Mouse (Mus musculus) neural tube, embryonic 11.5 days (tissue): ENCODE results near the gene Cmtm5. TPM values are rescaled to one million over a fixed set of nuclear protein-coding genes. Genes with fewer than 3 reads are reported as not detected.
A peak's percentile ranks its signal among the peaks of the same experiment; 100 is the strongest.
"Not testable (repeated sequence)": the region's sequence is repeated elsewhere in the genome, so short reads cannot be mapped to it uniquely, and the experiment has no call there.

Experiments used
- ATAC-seq: fragments of 200-750 bp; cut with Nextera tagmentation; 2 replicates; pipeline ENCODE4 v1.8.0; 2017; ENCODE audit warnings: moderate number of reproducible peaks, mild to moderate bottlenecking, moderate TSS enrichment, moderate library complexity; ENCODE audit not compliant: insufficient read depth, low FRiP score, low TSS enrichment
- DNase-seq: peaks from one replicate; pipeline ENCODE4 v3.0.0-alpha.2; 2015; ENCODE audit warnings: low spot score
- H3K27ac ChIP-seq: fragments of 300-500 bp; sonication (generic); 2 replicates; pipeline ENCODE4 v1.5.1; 2014; ENCODE audit warnings: low read depth, mild to moderate bottlenecking, low read length
- H3K27me3 ChIP-seq: fragments of 300-500 bp; sonication (generic); 2 replicates; pipeline ENCODE4 v1.6.1; 2014; ENCODE audit warnings: mild to moderate bottlenecking, low read length, mixed read lengths; ENCODE audit not compliant: control insufficient read depth, insufficient read depth
- H3K36me3 ChIP-seq: fragments of 300-500 bp; sonication (generic); 2 replicates; pipeline ENCODE4 v1.6.1; 2014; ENCODE audit warnings: mild to moderate bottlenecking, low read length, moderate library complexity, mixed read lengths; ENCODE audit not compliant: control insufficient read depth, insufficient read depth
- H3K4me1 ChIP-seq: fragments of 300-500 bp; sonication (generic); 2 replicates; pipeline ENCODE4 v1.6.1; 2014; ENCODE audit warnings: low read length, mixed read lengths; ENCODE audit not compliant: control insufficient read depth, insufficient read depth
- H3K4me2 ChIP-seq: fragments of 300-500 bp; sonication (generic); 2 replicates; pipeline ENCODE4 v1.6.1; 2014; ENCODE audit warnings: low read depth, mild to moderate bottlenecking, moderate library complexity
- H3K4me3 ChIP-seq: fragments of 300-500 bp; sonication (generic); 2 replicates; pipeline ENCODE4 v1.5.1; 2014; ENCODE audit warnings: low read depth, low read length
- H3K9ac ChIP-seq: fragments of 300-500 bp; sonication (generic); 2 replicates; pipeline ENCODE4 v1.6.1; 2014; ENCODE audit warnings: mild to moderate bottlenecking, low read length
- H3K9me3 ChIP-seq: fragments of 300-500 bp; sonication (generic); 2 replicates; pipeline ENCODE4 v1.6.1; 2016; ENCODE audit warnings: low read length; ENCODE audit not compliant: control insufficient read depth
- WGBS: fragments of 180-500 bp; shearing (Covaris S2); extraction: QIAGEN DNeasy Blood & Tissue Kit; methylation state at CpG from one replicate; pipeline ENCODE4 v1.1.7; 2014; 5-methylcytosine and 5-hydroxymethylcytosine counted together
- microRNA counts: library from miRNA; unstranded; fragments of <30 nt; microRNA quantifications from one replicate; lab custom pipeline; 2015
- microRNA-seq: library from miRNA; unstranded; fragments of <30 nt; microRNA quantifications from one replicate; pipeline ENCODE4, GENCODE M21; 2016
- polyA plus RNA-seq: library from polyadenylated mRNA; unstranded; fragments of >200 nt; fragmentation: Nextera tagmentation; extraction: Ambion mirVana; gene quantifications from 2 replicates; pipeline ENCODE4 v1.2.1, GENCODE M21; 2014

Cmtm5 gene
- polyA plus RNA-seq, 1 experiment from 2014 or later = 4.5 TPM

DNA sequence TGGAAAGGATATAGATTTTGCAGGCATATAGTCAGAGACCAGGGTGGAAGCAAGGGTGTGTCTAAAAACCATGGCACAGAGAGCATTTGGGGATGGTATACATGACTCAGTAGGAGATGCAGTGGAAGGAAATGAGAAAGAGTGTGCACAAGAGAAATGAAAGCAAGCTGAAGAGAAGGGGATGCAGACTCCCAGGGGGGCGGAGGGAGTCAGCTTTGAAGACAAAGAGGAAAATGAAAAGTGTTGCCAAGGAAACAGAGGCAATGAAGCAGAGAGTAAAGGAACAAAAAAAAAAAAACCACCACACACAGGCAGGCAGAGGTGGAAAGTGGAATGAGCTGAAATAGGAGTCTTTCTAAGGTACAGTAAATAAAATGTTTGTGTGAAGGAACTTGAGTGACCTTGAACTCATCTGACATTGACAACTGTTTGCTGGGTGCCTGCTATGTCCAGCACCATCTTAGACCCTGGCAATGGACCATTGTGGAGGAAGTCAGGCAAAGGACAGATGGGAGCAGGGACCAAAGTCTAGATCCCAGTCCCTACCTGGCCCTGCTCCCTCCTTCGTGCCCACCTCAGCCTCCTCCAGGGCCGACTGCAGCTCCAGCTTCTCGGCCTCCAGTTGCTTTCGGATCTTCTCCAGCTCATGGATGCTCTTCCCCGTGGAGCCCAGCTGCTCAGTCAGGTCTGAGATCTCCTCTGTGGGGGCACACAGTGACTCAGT lies 38.2 kb downstream of the Cmtm5 start:
- Histone ChIP-seq H3K36me3 (no peaks in the 10 kb centered on the region), H3K4me2 (no peak overlapping the region), H3K4me1 (no peaks in the 10 kb centered on the region), H3K4me3 (no peak overlapping the region), H3K9me3 (no peaks in the 10 kb centered on the region), H3K27me3 (no peaks in the 10 kb centered on the region), H3K27ac (no peak overlapping the region), H3K9ac (no peak overlapping the region)
- WGBS = 82% methylated on average over 6 of the region's 6 CpGs
- no peak for ATAC-seq
- DNase-seq = peak; percentile 29

DNA sequence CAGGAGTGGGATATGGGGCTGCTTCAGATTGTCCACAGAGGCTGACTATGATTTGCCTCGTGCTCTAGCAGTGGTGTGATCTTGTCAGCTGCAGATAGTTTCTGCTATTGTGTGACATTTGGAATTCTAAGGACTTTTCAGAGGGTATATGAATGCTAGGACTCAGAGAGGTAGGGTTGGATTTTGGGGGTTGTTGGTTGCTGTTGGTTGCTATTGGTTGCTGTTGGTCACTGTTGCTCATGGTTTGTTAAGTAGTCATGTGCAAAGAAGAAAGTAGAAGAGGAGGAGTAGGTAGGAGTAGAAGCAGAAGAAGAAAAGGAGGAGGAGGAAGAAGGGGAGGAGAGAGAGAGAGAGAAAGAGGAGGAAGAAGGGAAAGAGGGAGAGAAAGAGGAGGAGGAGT lies 40.6 kb downstream of the Cmtm5 start, which contains the start of gene Gm17428:
TSS of gene Gm17428 (plus strand) at position 301 of the 400 bp plus-strand sequence.
- H3K9me3 ChIP-seq = no peaks in the 10 kb centered on the region
- no peak for ATAC-seq
- no peaks in the 10 kb centered on the region for H3K27me3 ChIP-seq
- H3K4me2 ChIP-seq = no peak within 1 kb of the TSS
- no peak within 1 kb of the TSS for H3K27ac ChIP-seq
- DNase-seq = no peak
- H3K9ac ChIP-seq = no peak within 1 kb of the TSS
- H3K4me3 ChIP-seq = no peak within 1 kb of the TSS
- 65% methylated on average over 1 of the region's 1 CpGs for WGBS
- H3K4me1 ChIP-seq = no peaks in the 10 kb centered on the region
- H3K36me3 ChIP-seq = no peaks in the 10 kb centered on the region

DNA sequence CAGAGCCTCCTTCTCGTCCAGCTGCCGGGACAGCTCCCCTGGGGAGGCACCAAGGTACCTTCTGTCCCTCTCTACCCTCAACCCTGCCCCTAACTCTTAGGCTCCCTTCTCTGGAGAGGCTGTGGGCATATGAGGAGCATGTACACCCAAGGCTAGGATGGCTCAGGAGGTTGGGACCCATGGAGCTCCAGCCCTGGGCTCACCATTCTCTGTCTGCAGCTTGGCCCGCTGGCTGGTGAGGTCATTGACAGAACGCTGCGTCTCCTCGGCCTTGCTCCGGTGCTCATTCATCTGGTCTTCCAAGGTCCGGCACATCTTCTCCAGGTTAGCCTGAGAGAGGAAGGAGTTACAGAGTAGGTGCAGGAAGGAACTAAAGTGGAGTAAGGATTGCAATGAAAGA lies 42.6 kb downstream of the Cmtm5 start:
- Histone ChIP-seq H3K4me2 (no peak overlapping the region), H3K9ac (no peak overlapping the region), H3K27me3 (no peaks in the 10 kb centered on the region), H3K27ac (no peak overlapping the region), H3K4me1 (no peaks in the 10 kb centered on the region), H3K9me3 (no peaks in the 10 kb centered on the region), H3K36me3 (no peaks in the 10 kb centered on the region), H3K4me3 (no peak overlapping the region)
- DNase-seq = no peak
- no peak for ATAC-seq
- WGBS = 90% methylated on average over 8 of the region's 8 CpGs

DNA sequence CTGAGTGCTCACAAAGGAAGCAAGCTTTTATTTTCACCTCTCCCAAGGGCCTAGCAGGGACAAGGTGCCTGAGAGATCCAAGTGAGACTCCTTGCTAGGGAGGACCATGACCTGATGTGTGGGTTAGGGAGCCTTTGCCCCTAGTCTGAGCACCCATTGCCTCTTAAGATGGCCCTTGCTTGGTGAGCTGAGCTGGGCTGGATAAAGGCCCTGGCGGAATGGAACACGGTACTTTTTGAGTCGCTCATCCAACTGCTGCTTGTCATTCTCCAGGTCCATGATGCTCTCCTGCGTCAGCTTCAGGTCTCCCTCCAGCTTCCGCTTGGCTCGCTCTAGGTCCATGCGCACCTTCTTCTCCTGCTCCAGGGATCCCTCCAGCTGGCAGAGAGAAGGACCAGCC lies 45.9 kb downstream of the Cmtm5 start:
- Histone ChIP-seq H3K27me3 (no peaks in the 10 kb centered on the region), H3K36me3 (no peaks in the 10 kb centered on the region), H3K27ac (no peak overlapping the region), H3K9me3 (no peaks in the 10 kb centered on the region), H3K4me1 (no peaks in the 10 kb centered on the region), H3K4me3 (no peak overlapping the region), H3K9ac (no peak overlapping the region), H3K4me2 (no peak overlapping the region)
- ATAC-seq (no peak), DNase-seq (no peak)
- WGBS = 93% methylated on average over 7 of the region's 7 CpGs

GRCm38 (mm10) chr14:54988350-54988874 lies 52.4 kb downstream of the Cmtm5 start:
- not testable (repeated sequence) for H3K27ac ChIP-seq, ATAC-seq
- WGBS = 88% methylated on average over 9 of the region's 9 CpGs

More at GRCm38 (mm10) chr14:54988350-54988874, 52.4 kb downstream of the Cmtm5 start:
- not testable (repeated sequence) for H3K9me3 ChIP-seq, H3K4me1 ChIP-seq, H3K4me2 ChIP-seq, H3K9ac ChIP-seq, H3K27me3 ChIP-seq, DNase-seq, H3K4me3 ChIP-seq, H3K36me3 ChIP-seq

MicroRNAs encoded within 50 kb of the gene (microRNA counts, 519-probe panel; counts per million panel counts)
- microRNA mmu-miR-208a (lab: Ali Mortazavi, UCI) (171 counts per million, percentile 57 among the panel's probes with 10 or more counts), microRNA mmu-miR-208b (lab: Ali Mortazavi, UCI) (171 counts per million, percentile 57 among the panel's probes with 10 or more counts)

Small RNA genes lying within 50 kb of the gene (microRNA-seq; reads per million reads assigned to microRNA genes)
- gene Mir208a = 9.4 reads per million, percentile 21 among the genes with 10 or more reads in this experiment
- gene Mir208b = 144 reads per million, percentile 55 among the genes with 10 or more reads in this experiment

Other genes with a start within 250 kb of the Cmtm5 start
- 118 and 122 TPM in 2 replicates for gene Acin1, start 249.3 kb upstream of the Cmtm5 start, polyA plus RNA-seq
- gene Gm29776, start 237.4 kb upstream of the Cmtm5 start, polyA plus RNA-seq = 0.16 and 0.30 TPM in 2 replicates
- gene Cebpe, start 224.1 kb upstream of the Cmtm5 start, polyA plus RNA-seq = 0.26 TPM in 1 of 2 replicates, not detected in the other
- gene Slc7a8, start 154.3 kb upstream of the Cmtm5 start, polyA plus RNA-seq = 3.2 and 3.4 TPM in 2 replicates
- gene Rnf212b, start 122.1 kb upstream of the Cmtm5 start, polyA plus RNA-seq = not detected in 2 replicates
- 19.3 and 21.9 TPM in 2 replicates for gene Homez, start 65.3 kb upstream of the Cmtm5 start, polyA plus RNA-seq
- 1.3 and 1.5 TPM in 2 replicates for gene Ppp1r3e, start 58.7 kb upstream of the Cmtm5 start, polyA plus RNA-seq
- 2.9 and 3.7 TPM in 2 replicates for gene Bcl2l2, start 52.9 kb upstream of the Cmtm5 start, polyA plus RNA-seq
- gene Gm20521, start 52.8 kb upstream of the Cmtm5 start, polyA plus RNA-seq = 0.20 TPM in 1 of 2 replicates, not detected in the other
- 171 and 179 TPM in 2 replicates for gene Pabpn1, start 43.8 kb upstream of the Cmtm5 start, polyA plus RNA-seq
- 45.8 and 47.2 TPM in 2 replicates for gene Slc22a17, start 23.1 kb upstream of the Cmtm5 start, polyA plus RNA-seq
- gene Efs, start 10.1 kb upstream of the Cmtm5 start, polyA plus RNA-seq = 29.1 and 31.1 TPM in 2 replicates
- not detected in 2 replicates for gene Il25, start 3.6 kb upstream of the Cmtm5 start, polyA plus RNA-seq
- gene Myh6, start 30.7 kb downstream of the Cmtm5 start, polyA plus RNA-seq = 3.2 and 4.7 TPM in 2 replicates
- not detected in 2 replicates for gene Gm17428, start 40.7 kb downstream of the Cmtm5 start, polyA plus RNA-seq
- 15.1 and 15.6 TPM in 2 replicates for gene Myh7, start 58.4 kb downstream of the Cmtm5 start, polyA plus RNA-seq
- 83.9 and 92.4 TPM in 2 replicates for gene Ngdn, start 79.2 kb downstream of the Cmtm5 start, polyA plus RNA-seq
- gene Zfhx2, start 156.1 kb downstream of the Cmtm5 start, polyA plus RNA-seq = 16.6 and 17.6 TPM in 2 replicates
- 22.4 and 23.7 TPM in 2 replicates for gene Thtpa, start 158.5 kb downstream of the Cmtm5 start, polyA plus RNA-seq
- 6.8 and 7.3 TPM in 2 replicates for gene Ap1g2, start 170.3 kb downstream of the Cmtm5 start, polyA plus RNA-seq
- gene Jph4, start 180.7 kb downstream of the Cmtm5 start, polyA plus RNA-seq = 3.8 and 4.4 TPM in 2 replicates